Mouse (Mus musculus): Measurements from ENCODE around the gene Vash2. TPM values are rescaled to one million over a fixed set of nuclear protein-coding genes. Genes with fewer than 3 reads are reported as not detected.
"Not testable (repeated sequence)": the region's sequence is repeated elsewhere in the genome, so short reads cannot be mapped to it uniquely, and the experiment has no call there.

The Vash2 gene
- under 1 TPM; 0.20 to 0.33 TPM for total RNA-seq (2021)
- long read RNA-seq, experiment 1, result 0 reads
- long read RNA-seq, experiment 2, result 0 reads

DNA sequence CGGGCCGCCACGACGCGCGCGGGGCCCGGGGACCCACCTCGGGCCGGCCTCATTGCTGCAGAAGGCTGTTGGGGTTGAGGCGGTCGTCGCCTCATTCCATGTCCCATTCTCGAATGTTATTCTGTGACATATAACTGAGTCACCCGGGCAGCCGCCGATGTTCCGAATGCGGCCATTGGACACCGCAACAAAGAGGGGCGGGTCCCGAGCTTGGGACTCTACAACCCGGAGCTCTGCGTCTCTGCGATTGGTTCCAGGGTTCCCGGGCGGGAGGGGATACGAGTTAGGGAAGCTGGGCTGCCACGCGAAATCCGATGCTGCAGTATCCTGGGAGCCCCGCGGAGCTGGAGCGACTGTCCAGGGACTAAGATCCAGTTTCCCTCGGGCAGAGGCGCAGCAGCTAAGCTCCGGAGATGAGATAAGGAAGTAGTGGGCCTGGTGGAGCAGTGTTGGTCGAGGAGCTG, at the start of gene Vash2:
Gene Vash2, minus strand, starts transcription at position 197 of the 464 bp plus-strand sequence.
- DNase-seq, result peak; percentile 78 to 86

DNA sequence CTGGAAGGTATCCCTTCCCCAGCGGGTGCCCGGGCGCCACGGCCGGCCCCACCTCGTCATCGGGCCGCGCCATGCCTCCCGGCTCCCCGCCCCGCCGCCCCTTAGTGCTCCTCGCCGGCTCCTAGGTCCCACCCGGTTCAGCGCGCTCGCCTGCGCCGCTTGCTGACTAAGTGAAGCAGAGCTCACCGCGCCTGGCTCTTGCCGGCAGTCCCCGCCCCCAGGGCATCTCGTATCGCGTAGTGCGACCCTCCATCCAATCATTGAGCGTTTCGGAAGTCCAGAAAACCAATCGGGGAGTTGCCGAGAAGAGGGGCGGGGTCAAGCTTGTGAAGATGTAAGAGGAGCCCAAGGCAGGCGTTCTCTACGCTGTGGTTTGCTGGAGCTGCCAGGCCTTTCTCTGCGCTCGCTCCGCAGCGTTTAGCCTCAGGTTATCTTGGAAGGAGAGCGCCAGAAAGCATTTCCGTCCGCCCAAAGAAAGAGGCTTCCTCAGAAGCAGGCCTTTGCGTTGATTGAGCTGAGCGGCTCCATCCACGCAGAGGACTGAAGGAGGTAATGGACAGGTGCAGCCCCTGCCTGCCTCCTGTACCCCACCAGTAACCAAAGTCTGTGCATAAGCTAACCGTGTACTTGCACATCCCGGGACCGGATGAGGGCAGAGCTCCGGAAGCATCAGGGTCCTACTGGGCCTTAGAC, 47.1 kb upstream of the Vash2 start, which contains the start of gene Flvcr1:
Gene Flvcr1, minus strand, starts transcription at position 138 of the 693 bp plus-strand sequence.
- DNase-seq, result peak; percentile 98 to 99

DNA sequence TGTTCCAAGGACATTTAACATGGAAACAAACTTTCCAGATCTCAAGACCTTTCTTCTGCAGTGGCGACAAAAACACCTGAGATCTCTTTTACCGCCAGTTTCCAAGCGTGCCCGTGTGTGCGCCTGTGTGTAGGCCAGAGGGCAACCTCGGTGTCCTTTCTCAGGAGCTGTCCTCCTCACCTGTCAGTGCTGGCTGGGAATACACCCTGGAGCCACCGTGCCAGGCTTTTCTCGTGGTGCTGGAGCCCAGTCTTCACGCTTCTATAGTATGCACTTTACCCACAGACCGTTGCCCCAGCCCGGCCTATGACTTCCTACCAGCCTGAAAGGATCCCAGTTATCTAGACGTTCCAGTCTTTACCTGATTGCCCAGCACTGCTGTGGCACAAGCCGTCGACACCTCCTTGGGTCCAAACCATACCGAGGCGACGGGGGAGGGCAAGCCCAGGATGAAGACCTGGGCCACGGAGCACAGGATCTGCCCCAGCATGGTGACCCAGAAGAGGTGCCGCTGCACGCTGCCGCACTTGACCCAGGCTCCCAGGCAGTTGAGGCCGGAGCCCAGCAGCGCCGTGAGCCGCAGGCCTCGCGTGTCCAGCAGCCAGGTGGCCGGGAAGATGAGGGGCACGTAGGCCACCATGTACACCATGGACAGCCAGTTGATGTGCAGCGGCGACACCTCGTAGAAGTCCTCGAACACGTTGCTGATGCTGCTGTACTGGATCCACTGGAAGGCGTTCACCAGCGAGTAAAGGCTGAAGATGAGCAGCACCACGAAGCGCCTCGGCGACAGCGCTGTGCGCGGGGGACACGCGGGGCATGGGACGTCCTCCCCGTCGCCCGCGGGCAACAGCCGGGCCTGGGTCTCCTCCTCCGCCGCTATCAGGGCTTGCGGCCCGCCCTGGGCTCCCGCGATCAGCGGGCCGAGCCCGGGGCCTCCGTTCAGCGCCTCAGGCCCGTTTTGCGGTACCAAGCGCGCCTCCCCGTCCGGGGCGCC, 46.2 kb upstream of the Vash2 start:
- peak; percentile 30 to 67 for DNase-seq

DNA sequence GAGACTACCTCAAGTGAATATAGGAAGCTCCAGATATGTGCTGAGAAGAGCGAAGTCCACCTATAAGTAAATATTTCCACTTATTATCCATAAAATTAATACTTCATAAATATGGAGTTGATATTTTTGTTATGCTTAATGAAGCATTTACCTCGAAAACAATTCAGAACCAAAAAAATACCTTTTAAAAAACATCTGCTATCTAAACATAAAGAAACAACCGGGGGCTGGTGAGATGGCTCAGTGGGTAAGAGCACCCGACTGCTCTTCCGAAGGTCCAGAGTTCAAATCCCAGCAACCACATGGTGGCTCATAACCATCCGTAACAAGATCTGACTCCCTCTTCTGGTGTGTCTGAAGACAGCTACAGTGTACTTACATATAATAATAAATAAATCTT, 44.7 kb upstream of the Vash2 start:
- DNase-seq, result not testable (repeated sequence)

DNA sequence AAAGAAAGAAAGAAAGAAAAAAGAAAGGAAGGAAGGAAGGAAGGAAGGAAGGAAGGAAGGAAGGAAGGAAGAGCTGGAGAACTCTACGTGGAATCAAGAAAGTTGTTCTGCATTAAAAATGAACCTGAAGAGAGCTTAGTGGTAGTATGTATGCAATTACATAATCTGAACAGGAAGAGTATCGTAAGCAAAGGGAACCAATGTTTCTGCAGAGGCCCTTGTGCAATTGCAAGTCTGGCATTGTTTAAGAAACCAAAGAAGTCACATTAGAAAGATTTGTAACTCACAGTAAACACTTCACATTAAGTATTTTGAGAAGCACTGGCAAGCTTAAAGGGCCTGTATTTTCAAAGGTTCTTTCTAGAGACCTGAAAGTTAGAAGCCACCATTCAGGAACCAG, 44.0 kb upstream of the Vash2 start:
- DNase-seq, result no peak

DNA sequence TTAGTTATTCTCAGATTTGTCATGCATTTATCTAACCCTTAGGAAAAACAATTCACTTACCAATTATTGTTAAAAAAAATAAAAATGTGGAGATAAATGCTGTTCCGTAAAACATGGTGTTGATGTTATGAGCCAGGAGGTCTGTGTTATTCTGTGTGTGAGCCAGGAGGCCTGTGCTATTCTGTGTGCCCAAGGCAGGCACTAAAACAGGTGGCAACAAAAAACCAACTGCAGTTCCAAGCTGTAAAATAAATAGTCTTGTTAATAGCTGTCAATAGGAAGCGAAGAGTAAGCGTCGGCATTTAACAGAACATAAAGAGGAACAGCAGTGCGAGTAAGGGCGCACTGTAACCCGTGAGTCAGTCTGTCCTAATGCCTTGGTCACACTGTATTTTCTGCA, 41.9 kb upstream of the Vash2 start:
- DNase-seq, result no peak

DNA sequence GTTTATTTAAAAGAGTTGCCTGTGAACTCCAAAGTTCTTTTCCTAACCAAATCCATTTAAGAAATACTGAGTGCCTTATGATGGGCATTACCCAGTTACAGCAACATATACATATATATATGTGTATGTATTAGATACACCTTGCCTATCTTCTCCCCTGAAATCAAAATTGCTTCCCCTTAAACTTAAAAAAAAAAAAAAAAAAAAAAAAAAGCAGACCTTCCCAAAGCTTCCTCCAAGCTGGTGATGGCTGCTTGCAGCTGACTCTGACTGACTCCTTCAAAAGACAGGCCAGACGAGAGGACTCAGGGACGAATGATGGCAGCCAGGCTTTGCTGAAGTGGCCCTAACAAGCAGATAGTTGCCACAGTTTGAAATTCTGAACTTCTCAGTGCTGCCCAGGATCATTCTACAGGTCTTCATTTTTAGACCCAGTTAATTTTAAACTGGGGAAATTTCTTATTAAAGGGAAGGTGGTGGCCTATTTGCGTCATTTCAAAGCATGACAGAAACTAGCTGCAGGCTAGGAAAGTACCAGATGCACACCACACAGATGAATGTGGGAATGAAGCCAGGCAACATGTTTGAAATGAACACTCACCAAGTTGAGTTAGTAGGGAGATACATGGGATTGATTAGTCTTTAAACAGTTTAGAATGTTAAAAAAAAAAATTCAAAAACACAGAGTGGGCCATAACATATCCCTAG, 41.3 kb upstream of the Vash2 start:
- DNase-seq, result no peak

DNA sequence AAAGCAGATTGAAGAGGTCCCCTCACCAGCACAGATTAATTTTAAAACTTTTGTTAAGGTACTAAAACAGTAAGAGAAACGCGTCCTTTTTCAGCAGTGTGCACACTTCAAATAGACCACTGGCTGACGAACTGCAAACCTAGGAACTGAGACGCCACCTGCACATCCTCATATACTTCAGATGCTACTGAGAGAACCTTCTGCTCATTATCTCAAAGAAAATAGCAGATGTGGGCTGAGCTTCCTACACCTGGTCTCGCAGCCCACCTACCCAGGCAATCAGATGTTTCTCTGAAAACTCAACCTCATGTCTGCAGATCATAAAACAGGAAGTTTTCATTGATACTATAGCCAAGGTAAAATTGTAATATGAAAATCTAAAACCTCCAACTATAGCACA, 40.7 kb upstream of the Vash2 start:
- DNase-seq, result no peak

DNA sequence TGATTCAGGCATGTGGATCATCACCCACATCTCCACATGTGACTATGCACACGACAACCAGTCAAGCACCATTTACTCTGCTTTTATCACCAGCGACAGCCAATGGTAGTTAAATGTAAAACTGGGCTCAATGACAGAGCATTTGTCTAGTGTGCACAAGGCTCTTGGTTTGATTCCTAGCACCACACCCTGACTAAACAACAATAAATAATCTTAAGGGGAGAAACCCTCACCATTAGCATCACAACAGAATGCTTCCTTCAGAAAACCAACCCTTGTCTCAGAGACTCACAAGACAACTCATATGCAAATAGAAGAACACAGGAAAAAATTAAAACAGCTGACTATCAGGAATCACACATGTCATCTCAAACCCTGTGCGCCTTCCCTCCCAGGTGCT, 35.2 kb upstream of the Vash2 start:
- DNase-seq, result no peak

DNA sequence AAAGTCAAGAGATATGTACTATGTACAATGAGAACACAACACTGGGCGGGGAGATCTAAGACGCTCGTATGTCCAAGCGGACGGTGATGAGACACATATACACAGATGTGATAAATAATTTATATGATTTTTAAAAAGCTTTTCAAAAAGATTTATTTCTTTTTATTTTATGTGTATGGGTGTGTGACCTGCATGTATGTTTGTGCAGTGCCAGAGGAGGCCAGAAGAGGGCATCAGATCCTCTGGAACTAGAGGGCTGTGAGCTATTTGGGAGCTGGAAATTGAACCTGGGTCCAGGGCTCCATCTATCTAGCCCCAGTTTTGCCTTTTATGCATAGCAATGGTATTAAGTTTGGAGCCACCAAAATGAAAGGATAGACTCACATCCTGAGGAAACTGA, 29.6 kb upstream of the Vash2 start:
- DNase-seq, result peak in 1 of 2 experiments; percentile 12

DNA sequence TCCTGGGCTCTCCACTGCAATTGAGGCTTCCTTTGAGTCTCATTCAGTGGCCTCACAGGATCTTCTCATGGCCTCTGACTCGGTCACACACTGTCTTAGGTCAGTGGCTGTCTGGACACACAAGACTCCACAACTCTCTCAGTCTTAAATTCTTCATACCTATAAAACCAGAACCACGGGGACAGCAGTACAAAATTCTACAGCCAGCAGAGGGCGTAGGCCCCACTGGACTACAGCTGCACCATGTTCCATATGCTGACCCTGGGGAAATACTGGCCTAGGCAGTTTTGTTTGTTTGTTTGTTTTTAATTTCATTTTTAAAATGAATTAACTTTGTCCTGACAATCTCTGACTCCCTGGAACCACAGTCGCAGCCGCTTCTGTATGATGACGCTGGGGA, 23.1 kb upstream of the Vash2 start:
- DNase-seq, result no peak

DNA sequence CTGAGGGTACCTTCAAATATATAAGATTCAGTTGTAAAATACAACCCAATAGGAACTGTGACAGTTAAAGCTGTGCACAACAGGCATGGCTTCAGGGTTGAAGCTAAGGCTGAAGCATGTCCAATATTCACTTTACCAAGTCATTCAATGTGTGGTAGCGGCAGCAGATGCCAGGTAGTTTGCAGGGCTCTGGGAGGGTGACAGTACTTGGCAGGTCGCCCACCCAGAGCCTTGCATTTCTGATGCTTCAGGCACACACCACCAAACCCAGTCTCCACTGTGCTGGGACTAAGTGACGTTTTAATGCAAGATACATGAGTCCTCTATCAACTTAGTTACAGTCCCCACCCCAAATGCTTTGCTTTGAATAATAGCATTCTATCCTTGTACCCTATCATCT, 21.6 kb upstream of the Vash2 start:
- no peak for DNase-seq

DNA sequence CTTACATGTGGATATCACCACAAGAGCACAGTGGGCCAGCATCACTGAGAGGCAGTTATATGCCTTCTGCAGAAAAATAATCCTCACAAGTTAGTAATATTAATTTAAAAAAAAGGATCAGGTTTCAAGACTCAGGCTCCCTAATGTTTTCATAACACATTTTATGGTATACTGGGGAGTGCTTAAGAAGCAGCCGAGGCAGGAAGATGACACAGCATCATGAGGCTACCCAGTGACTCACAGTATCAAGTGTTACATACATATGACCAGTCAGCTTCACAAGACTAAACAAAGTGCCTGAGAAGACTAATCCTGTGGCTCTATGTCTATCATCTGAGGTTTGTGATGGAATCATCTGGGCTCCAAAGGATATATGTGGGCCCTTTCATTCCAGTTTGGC, 18.9 kb upstream of the Vash2 start:
- DNase-seq, result no peak

DNA sequence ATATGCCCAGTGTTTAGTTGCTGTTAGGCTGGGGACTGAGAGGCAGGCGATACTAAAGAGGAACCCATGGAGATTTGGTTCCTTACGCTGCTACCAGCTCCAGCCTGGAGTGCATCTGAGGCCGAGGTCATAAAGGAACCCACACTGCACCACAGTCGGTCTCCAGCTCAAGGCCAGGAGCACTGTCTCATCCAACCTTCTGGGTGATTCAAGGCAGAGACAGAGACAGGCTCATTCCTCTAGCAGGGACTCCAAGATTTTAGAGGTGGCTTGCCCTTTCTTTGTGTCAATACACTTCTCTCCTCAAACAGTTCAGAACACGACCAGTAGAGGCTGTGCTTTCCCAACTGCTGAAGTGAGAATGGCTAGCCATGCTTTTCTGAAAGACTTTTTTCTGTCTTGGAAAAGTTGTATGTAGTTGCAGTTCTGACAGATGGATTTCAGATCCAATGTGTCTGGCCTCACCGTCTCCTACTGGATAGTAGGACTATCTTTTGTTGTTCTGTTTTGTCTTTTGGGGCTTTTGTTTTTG, 17.3 kb upstream of the Vash2 start:
- DNase-seq, result no peak

DNA sequence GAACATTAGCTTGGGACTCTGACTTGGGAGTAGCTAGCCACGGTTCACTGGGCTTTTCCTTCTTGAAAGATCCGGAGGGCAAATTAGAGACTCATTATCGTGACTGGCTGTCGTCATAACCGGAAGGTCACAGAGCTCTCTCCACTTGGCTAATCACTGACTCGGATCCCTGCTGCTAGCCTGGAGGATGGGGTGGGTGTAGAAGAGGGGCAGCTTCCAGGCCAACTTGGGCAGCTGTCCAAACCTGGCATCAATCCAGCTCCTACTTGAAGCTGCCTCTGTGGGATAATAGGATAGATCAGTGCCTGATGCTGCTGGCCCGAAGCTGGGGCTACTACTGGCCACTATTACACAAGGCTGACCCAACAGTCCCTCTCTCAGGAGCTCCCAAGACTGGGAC, 16.5 kb upstream of the Vash2 start:
- peak; percentile 63 to 67 for DNase-seq

DNA sequence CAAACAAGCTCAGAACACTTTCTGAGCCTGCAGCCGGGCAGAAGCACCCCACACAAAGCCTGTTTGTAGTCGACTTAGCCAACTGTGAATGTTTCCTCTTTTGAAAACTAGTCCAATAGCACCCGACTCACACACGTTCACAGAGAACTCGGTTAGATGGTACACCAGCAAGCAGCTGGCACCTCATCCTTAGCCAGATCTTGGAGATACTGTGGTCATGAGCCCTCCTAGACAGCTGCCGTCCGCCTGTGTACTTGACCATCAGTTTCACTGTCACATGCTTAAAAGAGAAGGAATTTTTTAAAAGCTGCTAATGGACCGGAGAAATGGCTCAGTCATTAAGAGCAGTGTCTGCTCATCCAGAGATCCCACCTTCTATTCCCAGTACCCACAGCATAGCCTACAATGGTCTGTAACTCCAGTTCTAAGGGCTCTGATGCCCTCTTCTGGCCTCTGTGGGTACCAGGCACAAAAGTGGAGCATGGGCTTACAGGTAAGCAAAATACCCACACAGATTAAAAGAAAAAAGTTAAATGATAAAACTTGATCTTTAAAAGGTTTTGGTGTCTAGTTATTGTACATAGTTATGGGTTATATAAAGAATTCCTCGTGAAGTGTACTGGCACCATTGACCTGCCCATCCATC, 10.5 kb upstream of the Vash2 start:
- DNase-seq, result no peak

DNA sequence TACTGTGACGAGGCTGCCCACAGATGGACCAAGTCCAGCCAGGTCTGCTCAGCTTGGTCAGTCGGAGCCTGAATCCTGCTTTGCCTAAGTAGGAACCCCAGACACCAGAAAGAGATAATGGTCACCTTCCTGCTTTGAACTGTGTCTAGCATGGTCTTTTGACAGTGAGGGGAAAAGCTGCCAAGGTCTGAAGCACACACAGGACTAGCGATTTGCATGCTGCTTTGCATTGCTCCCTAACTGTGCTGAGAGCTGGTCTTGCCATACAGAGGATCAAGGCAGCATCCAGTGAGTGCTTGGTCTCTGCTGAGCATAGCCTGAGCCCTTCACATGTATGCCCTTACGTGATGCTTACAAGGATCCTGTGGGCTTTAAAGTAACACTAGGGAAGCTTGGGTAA, 2.3 kb upstream of the Vash2 start:
- DNase-seq, result no peak

DNA sequence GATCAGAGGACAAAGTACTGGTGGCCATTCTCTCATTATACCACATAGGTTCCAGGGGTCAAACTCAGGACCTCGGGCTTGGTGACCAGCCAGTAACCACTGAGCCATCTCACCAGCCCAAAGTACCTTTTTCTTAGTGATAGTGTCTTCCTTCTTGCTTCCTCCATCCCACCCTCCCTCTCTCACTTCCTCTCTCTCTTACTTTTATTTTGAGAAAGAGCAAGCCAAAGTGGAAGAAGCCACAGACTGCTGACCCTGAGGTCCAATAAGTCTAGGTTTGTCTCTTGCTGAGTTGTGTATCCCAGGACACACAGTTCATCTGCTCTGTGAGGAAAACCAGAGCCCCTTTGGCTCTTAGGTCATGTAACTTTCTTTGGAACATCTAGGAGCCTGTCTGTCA, 1.4 kb upstream of the Vash2 start:
- DNase-seq, result no peak

DNA sequence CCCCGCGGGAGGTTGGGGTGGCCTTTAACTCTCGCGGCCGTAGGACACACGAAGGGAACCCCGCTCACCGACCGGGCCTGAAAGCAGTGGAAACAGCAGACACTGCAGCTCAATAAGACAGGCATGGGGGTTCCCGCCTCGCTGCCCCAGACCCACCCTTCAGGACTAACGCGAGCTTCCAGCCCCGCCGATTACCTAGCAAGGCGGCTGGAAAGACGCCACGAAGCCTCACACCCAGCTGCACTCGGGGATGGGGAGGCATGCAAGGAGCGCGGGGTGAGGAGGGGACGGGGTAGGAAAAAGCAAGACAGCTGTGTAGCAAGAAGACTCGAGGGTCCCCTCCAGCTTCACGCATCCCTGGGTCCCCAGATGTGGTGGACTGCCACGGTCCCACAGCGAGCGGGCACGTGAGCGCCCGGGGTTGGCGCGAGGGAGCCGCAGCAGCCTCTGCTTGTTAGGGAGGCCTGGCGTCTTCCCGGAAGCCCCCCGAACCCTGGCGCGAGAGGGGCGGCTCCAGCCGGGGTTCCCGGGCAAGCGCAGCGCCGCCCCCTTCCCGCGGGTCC, 504 bp downstream of the Vash2 start:
- peak in 1 of 2 experiments; percentile 37 for DNase-seq

DNA sequence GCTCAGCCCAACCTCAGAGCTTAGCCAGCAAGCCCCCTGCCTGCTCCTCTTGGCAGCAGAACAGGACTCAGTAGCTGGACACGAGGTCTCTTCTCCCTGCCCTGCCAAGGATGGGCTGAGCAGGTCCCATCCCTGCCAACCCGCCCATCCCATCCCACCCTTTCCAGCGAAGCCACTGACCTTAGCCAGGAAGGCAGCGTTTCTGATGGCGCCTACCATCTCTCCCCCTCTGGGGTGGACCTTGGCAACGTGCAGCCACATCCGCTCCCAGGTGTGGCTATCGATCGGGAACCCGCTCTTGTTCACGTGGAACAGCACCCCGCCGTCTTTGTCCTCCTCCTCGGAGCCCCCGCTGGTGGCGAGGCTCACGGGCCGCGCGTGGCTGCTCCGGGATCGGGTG, 1.1 kb downstream of the Vash2 start:
- DNase-seq, result no peak

DNA sequence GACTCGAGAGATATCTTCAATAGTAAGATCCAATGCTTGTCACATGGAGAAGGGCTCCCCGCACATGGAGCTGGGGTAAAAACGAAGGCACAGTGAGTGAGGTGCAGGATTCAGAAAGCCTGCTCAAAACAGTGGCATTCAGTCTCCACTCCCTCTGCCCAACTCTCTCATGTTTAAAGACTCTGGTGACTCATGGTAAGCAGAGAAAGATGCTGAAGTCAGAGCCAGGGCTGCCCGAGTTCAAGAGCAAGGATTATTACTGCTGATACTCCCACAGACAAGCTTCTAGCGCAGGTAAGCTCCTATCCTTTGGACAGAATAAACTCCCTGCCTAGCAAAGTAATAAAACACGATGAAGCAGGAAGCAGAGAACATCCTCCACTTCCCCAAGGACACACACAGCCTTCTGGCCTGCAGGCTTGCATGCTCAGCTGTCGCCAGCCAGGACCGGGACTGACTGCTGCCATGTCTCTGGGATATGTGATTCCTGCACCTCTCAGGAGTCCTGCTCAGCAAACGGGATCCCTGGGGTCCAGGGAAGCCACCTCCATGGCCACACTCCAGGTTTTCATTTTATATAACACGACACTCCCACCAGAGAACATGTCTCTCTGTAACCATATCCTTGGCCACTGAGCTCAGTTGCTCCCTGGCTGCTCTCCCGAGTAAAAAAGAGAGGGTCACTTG, 2.1 kb downstream of the Vash2 start:
- DNase-seq, result no peak

Measured in heart, adult 18-20 months (tissue).